Mouse (Mus musculus): Measurements from ENCODE around the gene Pik3ca. TPM values are rescaled to one million over a fixed set of nuclear protein-coding genes. Genes with fewer than 3 reads are reported as not detected.

Gene Pik3ca
- polyA plus RNA-seq, 1 experiment from 2014 or later: 14.8 TPM

DNA sequence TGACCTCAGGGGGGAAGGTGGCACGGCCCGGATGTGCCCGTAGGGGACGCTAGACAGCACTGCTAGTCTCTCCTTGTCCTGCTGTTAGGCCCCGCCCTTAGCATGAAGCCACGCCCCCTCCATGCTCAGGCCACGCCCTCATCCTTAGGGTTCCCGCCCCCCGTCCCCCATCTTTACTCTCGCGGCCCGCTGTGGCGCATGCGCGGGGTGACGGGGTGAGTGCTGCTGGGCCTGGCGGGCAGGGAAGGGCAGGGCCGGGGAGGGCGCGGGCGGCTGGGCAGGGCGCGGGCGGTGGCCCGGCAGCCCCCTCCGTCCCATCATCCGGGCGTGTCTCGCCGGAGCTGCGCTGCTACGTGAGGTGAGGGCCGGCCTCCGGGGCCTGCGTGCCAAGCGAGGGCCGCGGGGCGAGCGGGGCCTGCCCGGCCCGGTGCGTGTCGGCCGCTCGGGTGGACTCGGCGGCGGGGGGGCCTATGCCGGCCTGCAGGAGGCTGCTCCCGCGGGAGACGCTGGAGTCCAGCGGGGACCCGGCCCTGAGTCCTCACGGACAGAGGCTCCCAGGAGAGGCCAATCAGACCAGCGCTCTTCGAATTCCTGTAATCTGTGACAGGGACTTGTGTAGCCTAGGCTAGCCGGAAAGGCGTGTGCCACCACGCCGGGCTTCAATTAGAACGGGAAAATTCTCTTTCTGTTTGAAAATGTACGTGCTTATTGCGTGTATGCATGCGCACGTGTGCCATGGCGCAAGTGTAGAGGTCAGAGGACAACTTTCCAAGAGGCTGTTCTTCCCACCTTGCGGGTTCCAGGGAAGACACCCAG lies 113.1 kb downstream of the Pik3ca start:
- H3K36me3 ChIP-seq: peaks cover 9% of the 10 kb centered on the region
- ATAC-seq (replicated peaks): peak; percentile 90
- H3K4me1 ChIP-seq: peaks cover 29% of the 10 kb centered on the region
- peak overlapping the region; percentile 91 for H3K4me3 ChIP-seq
- peak overlapping the region; percentile 96 for H3K9ac ChIP-seq (replicated peaks)
- H3K9me3 ChIP-seq: no peaks in the 10 kb centered on the region
- no peaks in the 10 kb centered on the region for H3K27me3 ChIP-seq
- H3K4me2 ChIP-seq (replicated peaks): peak overlapping the region; percentile 68
- H3K27ac ChIP-seq (replicated peaks): peak overlapping the region; percentile 76
- under 1% methylated on average over 57 of the region's 69 CpGs for WGBS

DNA sequence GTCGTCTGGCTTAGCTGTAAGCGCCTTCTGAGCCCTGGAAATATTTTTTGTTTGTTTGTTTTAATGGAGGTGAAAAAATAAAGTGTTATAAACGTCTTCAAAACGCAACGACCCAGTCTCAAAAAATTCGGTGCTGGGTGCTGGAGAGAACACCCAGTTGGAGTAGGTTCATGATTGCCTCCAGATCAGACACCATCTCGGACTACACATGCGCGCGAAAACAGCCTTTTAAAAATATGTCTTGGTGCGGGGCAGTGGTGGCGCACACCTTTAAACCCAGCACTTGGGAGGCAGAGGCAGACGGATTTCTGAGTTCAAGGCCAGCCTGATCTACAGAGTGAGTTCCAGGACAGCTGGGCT lies 113.7 kb downstream of the Pik3ca start:
- Histone ChIP-seq H3K4me1 (peaks cover 29% of the 10 kb centered on the region), H3K27ac (replicated peaks) (no peak overlapping the region; the same call in 1 of the 2 replicates), H3K9ac (replicated peaks) (peak overlapping the region; percentile 96), H3K27me3 (no peaks in the 10 kb centered on the region), H3K4me3 (peak overlapping the region; percentile 91), H3K9me3 (no peaks in the 10 kb centered on the region), H3K36me3 (peaks cover 14% of the 10 kb centered on the region), H3K4me2 (replicated peaks) (peak overlapping the region; percentile 68)
- 3% methylated on average over 13 of the region's 13 CpGs for WGBS
- ATAC-seq (replicated peaks): no peak

DNA sequence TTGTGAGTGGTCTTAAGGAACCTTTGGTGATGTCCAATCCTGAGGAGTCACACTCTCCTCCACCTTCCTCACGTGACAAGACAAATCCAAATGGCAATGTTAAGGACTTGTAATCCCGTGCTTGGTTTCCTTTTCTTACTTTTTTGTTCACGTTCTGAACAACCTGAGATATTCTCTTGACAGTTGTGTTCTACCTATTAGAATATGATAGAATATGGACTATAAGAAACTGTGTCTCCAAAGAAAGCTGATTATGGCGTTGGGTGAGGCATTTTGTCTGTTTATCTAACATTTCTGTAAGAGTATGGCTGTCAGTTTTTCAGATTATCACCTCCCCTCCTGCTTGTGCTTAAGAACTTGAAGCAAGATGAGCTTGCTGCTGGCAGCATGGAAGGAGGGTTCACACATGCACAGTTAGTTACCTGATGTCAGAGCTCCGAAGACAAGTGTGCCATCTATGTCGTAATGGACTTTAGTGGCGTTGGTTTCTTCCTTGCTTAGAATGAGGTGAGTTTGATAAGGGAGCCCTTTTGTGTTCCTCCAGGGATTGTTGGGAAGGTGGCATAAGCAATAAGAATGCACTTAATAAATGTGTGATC lies 115.3 kb downstream of the Pik3ca start:
- H3K9ac ChIP-seq (replicated peaks): no peak overlapping the region
- peaks cover 29% of the 10 kb centered on the region for H3K4me1 ChIP-seq
- H3K9me3 ChIP-seq: no peaks in the 10 kb centered on the region
- H3K27me3 ChIP-seq: no peaks in the 10 kb centered on the region
- WGBS: 92% methylated on average over 7 of the region's 7 CpGs
- no peak overlapping the region for H3K4me2 ChIP-seq (replicated peaks)
- H3K27ac ChIP-seq (replicated peaks): no peak overlapping the region
- peaks cover 20% of the 10 kb centered on the region for H3K36me3 ChIP-seq
- ATAC-seq (replicated peaks): no peak
- H3K4me3 ChIP-seq: no peak overlapping the region

DNA sequence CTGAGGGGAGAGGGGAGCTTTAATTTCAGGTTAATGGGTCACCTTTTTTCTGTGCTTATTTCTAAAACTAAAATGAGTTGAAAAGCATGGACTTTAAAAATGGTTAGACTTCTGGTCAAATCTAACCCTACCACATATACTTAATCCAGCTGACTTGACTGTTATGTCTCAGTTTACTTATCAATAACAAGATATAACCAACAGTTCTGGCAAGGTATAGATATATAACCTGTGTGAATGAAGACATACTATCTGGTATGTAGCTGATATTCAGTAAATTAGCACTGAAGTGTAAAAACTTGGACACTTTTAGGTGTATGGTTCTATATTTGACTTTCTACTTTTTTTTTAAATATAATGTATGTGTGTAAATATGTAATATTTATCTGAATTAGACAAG lies 116.1 kb downstream of the Pik3ca start:
- Histone ChIP-seq H3K4me3 (no peak overlapping the region), H3K4me2 (replicated peaks) (no peak overlapping the region), H3K4me1 (peaks cover 29% of the 10 kb centered on the region), H3K36me3 (peaks cover 26% of the 10 kb centered on the region), H3K9me3 (no peaks in the 10 kb centered on the region), H3K9ac (replicated peaks) (no peak overlapping the region), H3K27me3 (no peaks in the 10 kb centered on the region), H3K27ac (replicated peaks) (no peak overlapping the region)
- ATAC-seq (replicated peaks): no peak

Other genes with a start within 250 kb of the Pik3ca start
- gene Zmat3, start 31.7 kb upstream of the Pik3ca start, polyA plus RNA-seq (2015; fragmentation: Nextera tagmentation; extraction: Ambion mirVana): 6.4 and 6.5 TPM in 2 replicates
- gene Kcnmb3, start 94.6 kb downstream of the Pik3ca start, polyA plus RNA-seq (2015; fragmentation: Nextera tagmentation; extraction: Ambion mirVana): 0.14 and 0.25 TPM in 2 replicates
- 37.9 and 39.3 TPM in 2 replicates for gene Zfp639, start 112.6 kb downstream of the Pik3ca start, polyA plus RNA-seq (2015; fragmentation: Nextera tagmentation; extraction: Ambion mirVana)
- gene Mfn1, start 131.8 kb downstream of the Pik3ca start, polyA plus RNA-seq (2015; fragmentation: Nextera tagmentation; extraction: Ambion mirVana): 34.4 and 35.6 TPM in 2 replicates
- 70.9 and 71.8 TPM in 2 replicates for gene Gnb4, start 218.9 kb downstream of the Pik3ca start, polyA plus RNA-seq (2015; fragmentation: Nextera tagmentation; extraction: Ambion mirVana)